Mouse (Mus musculus): Measurements from ENCODE around the gene Bcl2l2. TPM values are rescaled to one million over a fixed set of nuclear protein-coding genes. Genes with fewer than 3 reads are reported as not detected.
A peak's percentile ranks its signal among the peaks of the same experiment; 100 is the strongest.

Bcl2l2 gene
- total RNA-seq, 2 experiments from 2014 or later: 114 to 126 TPM

DNA sequence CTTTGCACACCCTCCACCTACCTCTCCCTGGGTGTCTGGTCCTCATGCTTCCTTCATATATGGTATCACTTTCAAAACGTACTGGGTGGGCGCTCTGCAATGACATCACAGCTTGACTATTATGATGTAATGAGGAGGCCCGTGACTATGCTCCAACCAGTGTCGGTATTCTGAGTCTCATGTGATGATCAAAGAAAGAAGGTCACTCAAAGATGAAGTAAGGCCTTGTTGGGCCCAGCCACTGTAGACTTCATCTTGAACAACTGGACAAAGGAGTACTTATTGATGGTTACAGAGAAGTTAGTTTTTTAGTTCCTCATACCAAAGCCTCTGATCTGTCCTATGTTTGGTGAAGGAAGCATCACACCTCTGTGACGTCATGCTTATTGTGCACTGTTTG is 12.3 kb upstream of the Bcl2l2 start, which contains the start of gene Homez:
TSS of gene Homez (minus strand) at position 101 of the 400 bp plus-strand sequence.
- no peak within 1 kb of the TSS for H3K27ac ChIP-seq
- DNase-seq (ENCODE audit: low spot score in 2 of 2): no peak
- no peak within 1 kb of the TSS for H3K4me3 ChIP-seq
- TF ChIP-seq CTCF (conservative IDR thresholded peaks at IDR 0.05): no peak

- no peak overlapping the region for H3K4me3 ChIP-seq
- no peak for DNase-seq (ENCODE audit: low spot score in 2 of 2)
- no peak for TF ChIP-seq CTCF (conservative IDR thresholded peaks at IDR 0.05)
- H3K27ac ChIP-seq: no peak overlapping the region
These were observed 9.0 kb upstream of the Bcl2l2 start for GRCm38 (mm10) chr14:54874165-54874564.

DNA sequence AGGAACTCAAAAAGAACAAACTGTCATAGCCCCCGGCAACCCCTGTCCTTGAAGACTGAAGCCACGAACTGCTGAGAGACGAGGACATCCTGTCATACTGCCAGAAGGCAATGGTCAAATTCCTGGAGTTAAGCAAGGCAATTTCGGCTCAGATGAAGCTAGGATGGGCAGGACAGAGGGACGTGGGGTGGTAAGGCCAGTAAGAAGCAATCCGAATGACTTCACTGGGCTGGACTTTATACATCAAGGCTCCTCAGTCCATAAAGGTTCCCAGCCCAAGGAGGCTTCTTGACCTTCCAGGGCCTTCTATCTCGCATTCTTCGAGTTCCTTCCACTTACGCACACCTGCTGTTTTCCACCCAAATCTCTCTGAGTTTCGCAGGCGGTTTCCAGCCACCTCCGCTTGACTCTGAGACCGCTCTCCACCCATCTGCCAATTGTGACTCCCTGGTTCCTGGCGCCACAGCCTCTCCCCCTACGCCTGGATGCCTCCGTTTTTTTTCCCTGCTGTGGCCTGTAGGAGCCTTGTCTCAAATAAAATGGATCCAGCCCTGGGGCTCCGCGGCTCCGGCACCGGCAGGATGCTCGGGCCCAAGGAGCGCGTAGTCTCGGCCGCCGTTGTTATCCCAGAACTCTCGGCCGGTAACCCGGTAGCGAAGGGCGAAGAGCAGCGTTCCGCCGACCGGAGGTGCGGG is 7.2 kb upstream of the Bcl2l2 start:
- peak overlapping the region; percentile 97 for H3K27ac ChIP-seq
- DNase-seq (ENCODE audit: low spot score in 2 of 2): peak; percentile 50 to 51
- TF ChIP-seq CTCF (conservative IDR thresholded peaks at IDR 0.05): no peak; the same call in 1 of the 2 replicates
- peak overlapping the region; percentile 94 for H3K4me3 ChIP-seq

DNA sequence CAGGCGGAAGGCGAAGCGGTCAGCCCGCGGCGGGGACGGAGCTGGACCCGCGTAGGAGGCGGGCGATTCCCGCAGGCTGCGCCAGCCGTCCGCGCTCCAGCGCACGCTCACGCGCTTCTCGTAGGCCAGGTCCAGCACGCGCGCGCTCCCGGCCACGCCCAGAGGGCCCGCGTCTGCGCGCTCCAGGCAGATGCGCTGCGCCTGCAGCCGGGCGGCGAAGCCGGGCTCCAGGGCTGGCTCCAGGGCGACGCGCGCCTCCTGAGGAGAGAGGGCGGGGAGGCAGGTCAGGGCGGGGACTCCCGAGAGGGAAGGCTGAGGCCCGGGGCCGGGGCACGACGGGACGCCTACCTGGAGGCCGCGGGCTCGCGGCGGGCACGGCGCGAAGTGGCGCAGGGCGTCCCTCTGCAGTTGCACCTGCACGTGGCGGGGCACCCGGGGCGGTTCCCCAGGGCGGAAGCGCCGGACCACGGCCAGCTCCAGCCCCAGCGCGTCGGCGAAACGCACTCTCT is 6.6 kb upstream of the Bcl2l2 start:
- Histone ChIP-seq H3K27ac (peak overlapping the region; percentile 97), H3K4me3 (peak overlapping the region; percentile 94)
- no peak for TF ChIP-seq CTCF (conservative IDR thresholded peaks at IDR 0.05)
- DNase-seq (ENCODE audit: low spot score in 2 of 2): peak; percentile 87 to 89

DNA sequence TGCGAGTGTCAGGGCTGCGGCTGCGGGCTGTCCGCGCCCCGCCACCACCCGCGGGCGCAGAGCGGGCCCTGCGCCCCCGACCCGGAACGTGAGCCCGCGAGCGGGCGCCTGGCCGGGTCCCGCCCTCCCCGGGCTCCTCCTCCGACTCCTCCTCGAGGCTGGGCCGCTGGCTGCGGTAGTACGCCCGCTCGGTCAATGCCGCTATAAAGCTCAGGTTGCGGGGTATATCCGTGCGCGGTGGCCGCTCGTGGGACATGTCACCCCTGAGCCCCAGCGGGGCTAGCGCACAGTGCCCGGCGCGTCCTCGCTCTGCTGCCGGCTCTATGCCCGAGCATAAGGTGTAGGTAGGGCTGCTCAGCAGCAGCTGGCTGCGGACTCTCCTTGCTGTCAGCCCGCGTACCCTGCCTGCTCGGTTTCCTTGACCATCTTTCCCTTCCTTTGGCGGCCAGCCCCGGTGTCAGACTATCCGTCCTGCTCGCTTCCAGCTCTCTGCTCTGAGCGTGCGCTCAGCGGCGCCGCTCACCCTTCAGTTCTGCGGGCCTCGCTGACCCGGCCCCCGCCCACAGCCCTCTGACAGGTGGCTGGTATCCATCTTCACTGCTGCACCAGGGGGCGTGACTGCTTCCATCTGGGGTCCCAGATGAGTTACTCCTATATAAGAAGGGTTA is 6.0 kb upstream of the Bcl2l2 start, which contains the start of gene Ppp1r3e:
TSS of gene Ppp1r3e (minus strand) at position 503 of the 668 bp plus-strand sequence.
- Histone ChIP-seq H3K27ac (peak within 1 kb of the TSS; percentile 97), H3K4me3 (peak within 1 kb of the TSS; percentile 94)
- no peak for TF ChIP-seq CTCF (conservative IDR thresholded peaks at IDR 0.05)
- peak; percentile 47 to 52 for DNase-seq (ENCODE audit: low spot score in 2 of 2)

GRCm38 (mm10) chr14:54884022-54884712 is 990 bp downstream of the Bcl2l2 start:
- no peak for DNase-seq (ENCODE audit: low spot score in 2 of 2)
- no peak for TF ChIP-seq CTCF (conservative IDR thresholded peaks at IDR 0.05)
- H3K27ac ChIP-seq: peak overlapping the region; percentile 90; the same call in 1 of the 2 replicates
- H3K4me3 ChIP-seq: peak overlapping the region; percentile 64

DNA sequence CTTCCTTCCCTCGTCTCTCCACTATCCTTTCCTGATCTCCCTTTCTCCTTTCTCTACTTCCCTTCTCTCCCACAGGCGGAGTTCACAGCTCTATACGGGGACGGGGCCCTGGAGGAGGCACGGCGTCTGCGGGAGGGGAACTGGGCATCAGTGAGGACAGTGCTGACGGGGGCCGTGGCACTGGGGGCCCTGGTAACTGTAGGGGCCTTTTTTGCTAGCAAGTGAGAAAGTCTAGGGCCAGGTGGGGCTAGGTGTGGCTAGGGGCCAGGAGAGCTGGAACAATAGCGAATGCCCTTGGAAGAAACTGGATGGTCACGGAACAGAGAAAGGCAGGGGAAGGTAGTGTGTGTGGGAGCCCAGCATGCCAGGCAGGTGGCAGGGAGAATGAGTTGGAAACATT is 2.1 kb downstream of the Bcl2l2 start:
- no peak for DNase-seq (ENCODE audit: low spot score in 2 of 2)
- no peak overlapping the region for H3K27ac ChIP-seq

DNA sequence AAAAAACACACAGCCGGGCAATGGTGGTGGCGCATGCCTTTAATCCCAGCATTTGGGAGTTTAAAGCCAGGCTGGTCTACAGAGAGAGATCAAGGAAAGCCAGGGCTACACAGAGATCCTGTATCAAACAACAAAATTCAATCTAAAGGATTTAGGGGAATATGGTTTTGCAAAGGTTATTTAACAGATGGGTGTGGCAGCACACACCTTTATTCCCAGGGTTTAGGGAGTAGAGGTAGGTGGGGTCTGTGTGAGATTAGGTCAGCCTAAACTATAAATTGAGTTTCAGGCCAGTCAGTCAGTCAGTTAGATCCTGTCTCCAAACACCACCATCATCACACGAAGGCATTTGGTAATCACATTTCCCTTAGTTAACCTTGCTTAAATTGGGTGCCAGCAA is 9.0 kb downstream of the Bcl2l2 start, which contains the start of gene Pabpn1:
TSS of gene Pabpn1 (plus strand) at position 301 of the 400 bp plus-strand sequence.
- TF ChIP-seq CTCF (conservative IDR thresholded peaks at IDR 0.05): no peak
- peak within 1 kb of the TSS; percentile 91 for H3K27ac ChIP-seq

More for the DNA sequence above, 2.1 kb downstream of the Bcl2l2 start:
- H3K4me3 ChIP-seq: no peak overlapping the region
- TF ChIP-seq CTCF (conservative IDR thresholded peaks at IDR 0.05): no peak

GRCm38 (mm10) chr14:54893651-54894181 is 10.5 kb downstream of the Bcl2l2 start:
- 0 out of 2 replicates have a peak, but pooled peaks have one; percentile 2 for TF ChIP-seq CTCF (conservative IDR thresholded peaks at IDR 0.05)
- Histone ChIP-seq H3K4me3 (peak overlapping the region; percentile 57), H3K27ac (peak overlapping the region; percentile 99)
- peak; percentile 97 to 100 for DNase-seq (ENCODE audit: low spot score in 2 of 2)

More for the DNA sequence above, 9.0 kb downstream of the Bcl2l2 start, which contains the start of gene Pabpn1:
- no peak for DNase-seq (ENCODE audit: low spot score in 2 of 2)
- peak within 1 kb of the TSS; percentile 57 for H3K4me3 ChIP-seq

- TF ChIP-seq CTCF (conservative IDR thresholded peaks at IDR 0.05): no peak
- peak in 1 of 2 experiments; percentile 42 for DNase-seq (ENCODE audit: low spot score in 2 of 2)
These were observed 11.3 kb downstream of the Bcl2l2 start for GRCm38 (mm10) chr14:54894296-54895151.

GRCm38 (mm10) chr14:54897445-54897844 is 14.3 kb downstream of the Bcl2l2 start:
- Histone ChIP-seq H3K27ac (no peak overlapping the region), H3K4me3 (no peak overlapping the region)
- TF ChIP-seq CTCF (conservative IDR thresholded peaks at IDR 0.05): no peak
- DNase-seq (ENCODE audit: low spot score in 2 of 2): no peak

More at GRCm38 (mm10) chr14:54894296-54895151, 11.3 kb downstream of the Bcl2l2 start:
- Histone ChIP-seq H3K4me3 (peak overlapping the region; percentile 93), H3K27ac (peak overlapping the region; percentile 99)
